Mouse (Mus musculus) c-Kit-positive CD71-positive TER-119-negative erythroid progenitor cells, embryonic 14.5 days (primary cell): ENCODE data around the gene Tepsin.

Experiments used
- DNase-seq: peaks from one replicate; pipeline ENCODE4 v3.0.0-alpha.2; 2013; ENCODE audit warnings: low read depth

Tepsin gene

GRCm38 (mm10) chr11:120064006-120064667 lies 34.4 kb downstream of the Tepsin start:
- DNase-seq = no peak

GRCm38 (mm10) chr11:120063326-120063725 lies 35.2 kb downstream of the Tepsin start:
- no peak for DNase-seq

GRCm38 (mm10) chr11:120060634-120061033 lies 37.9 kb downstream of the Tepsin start:
- no peak for DNase-seq

- no peak for DNase-seq
Observed at GRCm38 (mm10) chr11:120055953-120056732, 42.4 kb downstream of the Tepsin start.

- no peak for DNase-seq
Observed at GRCm38 (mm10) chr11:120053846-120054245, 44.7 kb downstream of the Tepsin start.

GRCm38 (mm10) chr11:120052274-120052673 lies 46.3 kb downstream of the Tepsin start:
- DNase-seq = no peak

- DNase-seq = no peak
Observed at GRCm38 (mm10) chr11:120051124-120051811, 47.3 kb downstream of the Tepsin start.

- DNase-seq = no peak
Observed at GRCm38 (mm10) chr11:120049067-120049466, 49.5 kb downstream of the Tepsin start.

GRCm38 (mm10) chr11:120048252-120048556 lies 50.3 kb downstream of the Tepsin start:
- DNase-seq = no peak

- DNase-seq = no peak
Observed at GRCm38 (mm10) chr11:120047531-120048251, 50.8 kb downstream of the Tepsin start.

- no peak for DNase-seq
Observed at GRCm38 (mm10) chr11:120046553-120047191, 51.9 kb downstream of the Tepsin start, which contains the start of gene Aatk. Aatk (minus strand) TSS chr11:120047167.

- no peak for DNase-seq
Observed at GRCm38 (mm10) chr11:120045839-120046552, 52.5 kb downstream of the Tepsin start.

GRCm38 (mm10) chr11:120045341-120045740 lies 53.2 kb downstream of the Tepsin start:
- no peak for DNase-seq

GRCm38 (mm10) chr11:120042141-120042838 lies 56.2 kb downstream of the Tepsin start:
- DNase-seq = no peak

- no peak for DNase-seq
Observed at GRCm38 (mm10) chr11:120041191-120042123, 57.1 kb downstream of the Tepsin start.
